Mouse (Mus musculus): ENCODE data around the gene Tuba1c.

- no peak for TF ChIP-seq GATA1 (IDR thresholded peaks at IDR 0.05; ENCODE audit: low read length)
- no peak for TF ChIP-seq TAL1 (IDR thresholded peaks at IDR 0.05; ENCODE audit: low read length)
Measured at GRCm38 (mm10) chr15:99014496-99015030, 15.1 kb upstream of the Tuba1c start.

Measured in erythroblast, embryonic 14.5 days (primary cell).